Mouse (Mus musculus): Measurements from ENCODE around the gene Nrf1. TPM values are rescaled to one million over a fixed set of nuclear protein-coding genes. Genes with fewer than 3 reads are reported as not detected.

Nrf1 gene
- polyA plus RNA-seq, 1 experiment, result 6.6 TPM

GRCm38 (mm10) chr6:30147753-30148152, 100.0 kb downstream of the Nrf1 start:
- no peaks in the 10 kb centered on the region for H3K4me1 ChIP-seq (ENCODE audit: control insufficient read depth, insufficient read depth, insufficient read length, low read length)
- H3K4me3 ChIP-seq (ENCODE audit: insufficient read depth, low read depth, low read length), result no peak overlapping the region
- no peak overlapping the region for H3K27ac ChIP-seq (replicated peaks; ENCODE audit: low read depth, low read length)

GRCm38 (mm10) chr6:30150471-30150870, 102.7 kb downstream of the Nrf1 start:
- Histone ChIP-seq H3K4me3 (ENCODE audit: insufficient read depth, low read depth, low read length) (no peak overlapping the region), H3K27ac (replicated peaks; ENCODE audit: low read depth, low read length) (no peak overlapping the region), H3K4me1 (ENCODE audit: control insufficient read depth, insufficient read depth, insufficient read length, low read length) (no peaks in the 10 kb centered on the region)

GRCm38 (mm10) chr6:30152163-30152562, 104.4 kb downstream of the Nrf1 start:
- Histone ChIP-seq H3K4me1 (ENCODE audit: control insufficient read depth, insufficient read depth, insufficient read length, low read length) (no peaks in the 10 kb centered on the region), H3K27ac (replicated peaks; ENCODE audit: low read depth, low read length) (no peak overlapping the region), H3K4me3 (ENCODE audit: insufficient read depth, low read depth, low read length) (no peak overlapping the region)

GRCm38 (mm10) chr6:30152649-30153048, 104.9 kb downstream of the Nrf1 start:
- no peak overlapping the region for H3K4me3 ChIP-seq (ENCODE audit: insufficient read depth, low read depth, low read length)
- H3K4me1 ChIP-seq (ENCODE audit: control insufficient read depth, insufficient read depth, insufficient read length, low read length), result no peaks in the 10 kb centered on the region
- H3K27ac ChIP-seq (replicated peaks; ENCODE audit: low read depth, low read length), result no peak overlapping the region

GRCm38 (mm10) chr6:30153076-30153475, 105.3 kb downstream of the Nrf1 start:
- no peak overlapping the region for H3K27ac ChIP-seq (replicated peaks; ENCODE audit: low read depth, low read length)
- no peak overlapping the region for H3K4me3 ChIP-seq (ENCODE audit: insufficient read depth, low read depth, low read length)
- no peaks in the 10 kb centered on the region for H3K4me1 ChIP-seq (ENCODE audit: control insufficient read depth, insufficient read depth, insufficient read length, low read length)

GRCm38 (mm10) chr6:30153733-30154415, 106.1 kb downstream of the Nrf1 start:
- Histone ChIP-seq H3K4me1 (ENCODE audit: control insufficient read depth, insufficient read depth, insufficient read length, low read length) (no peaks in the 10 kb centered on the region), H3K27ac (replicated peaks; ENCODE audit: low read depth, low read length) (no peak overlapping the region), H3K4me3 (ENCODE audit: insufficient read depth, low read depth, low read length) (no peak overlapping the region)

- Histone ChIP-seq H3K4me3 (ENCODE audit: insufficient read depth, low read depth, low read length) (no peak overlapping the region), H3K4me1 (ENCODE audit: control insufficient read depth, insufficient read depth, insufficient read length, low read length) (no peaks in the 10 kb centered on the region), H3K27ac (replicated peaks; ENCODE audit: low read depth, low read length) (no peak overlapping the region)
Measured at GRCm38 (mm10) chr6:30159516-30160045, 111.8 kb downstream of the Nrf1 start.

- H3K4me1 ChIP-seq (ENCODE audit: control insufficient read depth, insufficient read depth, insufficient read length, low read length), result no peaks in the 10 kb centered on the region
- H3K27ac ChIP-seq (replicated peaks; ENCODE audit: low read depth, low read length), result no peak overlapping the region
- no peak overlapping the region for H3K4me3 ChIP-seq (ENCODE audit: insufficient read depth, low read depth, low read length)
Measured at GRCm38 (mm10) chr6:30160408-30160807, 112.6 kb downstream of the Nrf1 start.

GRCm38 (mm10) chr6:30161618-30162017, 113.8 kb downstream of the Nrf1 start:
- H3K4me1 ChIP-seq (ENCODE audit: control insufficient read depth, insufficient read depth, insufficient read length, low read length), result no peaks in the 10 kb centered on the region
- H3K4me3 ChIP-seq (ENCODE audit: insufficient read depth, low read depth, low read length), result no peak overlapping the region
- H3K27ac ChIP-seq (replicated peaks; ENCODE audit: low read depth, low read length), result no peak overlapping the region

- Histone ChIP-seq H3K4me1 (ENCODE audit: control insufficient read depth, insufficient read depth, insufficient read length, low read length) (peaks cover 3% of the 10 kb centered on the region; the same call in 1 of the 2 replicates), H3K4me3 (ENCODE audit: insufficient read depth, low read depth, low read length) (no peak overlapping the region), H3K27ac (replicated peaks; ENCODE audit: low read depth, low read length) (no peak overlapping the region)
Measured at GRCm38 (mm10) chr6:30162091-30162490, 114.3 kb downstream of the Nrf1 start.

GRCm38 (mm10) chr6:30166349-30166748, 118.6 kb downstream of the Nrf1 start:
- H3K4me1 ChIP-seq (ENCODE audit: control insufficient read depth, insufficient read depth, insufficient read length, low read length), result peaks cover 9% of the 10 kb centered on the region; the same call in 1 of the 2 replicates
- H3K27ac ChIP-seq (replicated peaks; ENCODE audit: low read depth, low read length), result no peak overlapping the region
- H3K4me3 ChIP-seq (ENCODE audit: insufficient read depth, low read depth, low read length), result no peak overlapping the region

GRCm38 (mm10) chr6:30167192-30167591, 119.4 kb downstream of the Nrf1 start:
- H3K4me1 ChIP-seq (ENCODE audit: control insufficient read depth, insufficient read depth, insufficient read length, low read length), result peaks cover 9% of the 10 kb centered on the region; the same call in 1 of the 2 replicates

GRCm38 (mm10) chr6:30168275-30168674, 120.5 kb downstream of the Nrf1 start:
- Histone ChIP-seq H3K27ac (replicated peaks; ENCODE audit: low read depth, low read length) (no peak overlapping the region), H3K4me1 (ENCODE audit: control insufficient read depth, insufficient read depth, insufficient read length, low read length) (peaks cover 9% of the 10 kb centered on the region; the same call in 1 of the 2 replicates)

More at GRCm38 (mm10) chr6:30167192-30167591, 119.4 kb downstream of the Nrf1 start:
- Histone ChIP-seq H3K27ac (replicated peaks; ENCODE audit: low read depth, low read length) (no peak overlapping the region), H3K4me3 (ENCODE audit: insufficient read depth, low read depth, low read length) (no peak overlapping the region)

GRCm38 (mm10) chr6:30169148-30169547, 121.4 kb downstream of the Nrf1 start:
- Histone ChIP-seq H3K27ac (replicated peaks; ENCODE audit: low read depth, low read length) (no peak overlapping the region), H3K4me1 (ENCODE audit: control insufficient read depth, insufficient read depth, insufficient read length, low read length) (peaks cover 10% of the 10 kb centered on the region; the same call in 1 of the 2 replicates), H3K4me3 (ENCODE audit: insufficient read depth, low read depth, low read length) (no peak overlapping the region)

More at GRCm38 (mm10) chr6:30168275-30168674, 120.5 kb downstream of the Nrf1 start:
- H3K4me3 ChIP-seq (ENCODE audit: insufficient read depth, low read depth, low read length), result no peak overlapping the region

- no peak overlapping the region for H3K27ac ChIP-seq (replicated peaks; ENCODE audit: low read depth, low read length)
- no peak overlapping the region for H3K4me3 ChIP-seq (ENCODE audit: insufficient read depth, low read depth, low read length)
- H3K4me1 ChIP-seq (ENCODE audit: control insufficient read depth, insufficient read depth, insufficient read length, low read length), result peaks cover 11% of the 10 kb centered on the region; the same call in 1 of the 2 replicates
Measured at GRCm38 (mm10) chr6:30171226-30171625, 123.4 kb downstream of the Nrf1 start.

GRCm38 (mm10) chr6:30171967-30172366, 124.2 kb downstream of the Nrf1 start:
- no peak overlapping the region for H3K27ac ChIP-seq (replicated peaks; ENCODE audit: low read depth, low read length)
- peaks cover 10% of the 10 kb centered on the region; the same call in 1 of the 2 replicates for H3K4me1 ChIP-seq (ENCODE audit: control insufficient read depth, insufficient read depth, insufficient read length, low read length)
- no peak overlapping the region for H3K4me3 ChIP-seq (ENCODE audit: insufficient read depth, low read depth, low read length)
